Mouse (Mus musculus): ENCODE measurements around the gene Il3. TPM values are rescaled to one million over a fixed set of nuclear protein-coding genes. Genes with fewer than 3 reads are reported as not detected.

Gene Il3
- polyA plus RNA-seq, 1 experiment from 2014 or later = not detected

DNA sequence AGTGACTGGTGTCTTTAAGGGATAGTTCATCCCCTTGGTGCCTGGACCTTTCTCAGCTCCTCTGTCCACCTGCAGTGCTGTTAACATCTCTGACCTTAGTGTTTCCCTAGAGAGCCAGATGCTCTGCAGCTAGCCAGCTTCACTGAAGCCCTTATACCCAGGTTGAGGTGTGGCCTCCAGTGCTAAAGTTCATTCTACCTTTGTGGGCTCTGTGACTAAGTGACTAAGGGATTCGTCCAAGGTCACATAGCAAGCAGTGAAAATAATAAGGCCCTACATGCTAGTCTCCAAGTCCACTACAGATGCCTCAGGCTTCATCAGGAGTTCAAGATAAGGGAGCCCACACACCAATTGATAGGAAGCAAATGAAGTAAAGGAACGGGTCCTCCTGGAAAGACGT, 24.6 kb downstream of the Il3 start:
- H3K4me3 ChIP-seq = no peak overlapping the region
- H3K27me3 ChIP-seq = no peaks in the 10 kb centered on the region
- no peak overlapping the region for H3K27ac ChIP-seq
- H3K36me3 ChIP-seq = no peaks in the 10 kb centered on the region
- WGBS = 85% methylated on average over 3 of the region's 3 CpGs
- H3K9ac ChIP-seq = no peak overlapping the region
- no peaks in the 10 kb centered on the region for H3K9me3 ChIP-seq (replicated peaks)
- H3K4me2 ChIP-seq = no peak overlapping the region
- no peak for ATAC-seq (replicated peaks; ENCODE audit: insufficient number of reproducible peaks, insufficient read depth, low FRiP score, low read depth)
- H3K4me1 ChIP-seq (replicated peaks) = no peaks in the 10 kb centered on the region; the same call in 1 of the 2 replicates

DNA sequence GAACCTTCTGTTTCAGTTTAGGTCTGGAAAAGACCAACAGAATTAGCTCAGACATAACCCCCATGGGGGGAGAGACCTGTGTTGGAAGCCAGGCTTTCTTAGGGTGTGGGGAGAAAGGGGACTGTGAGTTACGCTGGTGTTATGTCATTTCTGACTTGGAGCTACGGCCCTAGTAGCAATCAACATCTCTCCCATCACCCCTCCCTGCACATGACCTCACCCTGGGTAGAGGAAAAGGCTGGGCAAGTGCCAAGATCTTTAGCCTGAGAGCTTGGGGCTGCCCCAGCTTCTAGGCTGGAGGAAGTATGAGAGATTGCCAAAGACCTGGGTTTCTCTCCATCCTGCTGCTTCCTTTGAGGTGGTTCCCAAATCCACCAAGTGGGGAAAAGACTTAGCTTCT, 30.1 kb downstream of the Il3 start:
- ATAC-seq (replicated peaks; ENCODE audit: insufficient number of reproducible peaks, insufficient read depth, low FRiP score, low read depth) = no peak
- Histone ChIP-seq H3K4me2 (no peak overlapping the region), H3K9ac (no peak overlapping the region), H3K27me3 (no peaks in the 10 kb centered on the region), H3K9me3 (replicated peaks) (no peaks in the 10 kb centered on the region), H3K36me3 (no peaks in the 10 kb centered on the region), H3K4me1 (replicated peaks) (peaks cover 8% of the 10 kb centered on the region), H3K27ac (no peak overlapping the region), H3K4me3 (no peak overlapping the region)
- 16% methylated on average over 2 of the region's 2 CpGs for WGBS

DNA sequence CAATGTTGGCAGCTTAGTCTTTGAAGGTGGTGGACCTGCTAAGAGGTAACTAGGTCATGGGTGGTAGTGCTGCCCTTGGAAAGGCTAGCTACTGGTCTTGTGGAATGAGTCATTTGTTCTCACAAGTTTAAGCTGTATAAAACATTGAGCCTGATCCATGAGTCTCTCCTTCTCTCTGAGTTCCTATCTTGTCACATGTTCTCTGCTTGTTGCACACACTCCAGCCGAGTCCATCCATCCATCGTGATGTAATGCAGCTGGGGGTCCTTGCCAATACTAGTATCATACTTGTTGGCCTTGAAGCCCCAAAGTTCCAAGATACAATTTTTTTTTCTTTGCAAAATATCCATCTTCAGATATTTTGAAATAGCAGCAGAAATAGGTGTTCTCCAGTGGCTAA, 39.6 kb downstream of the Il3 start:
- Histone ChIP-seq H3K27ac (no peak overlapping the region), H3K4me1 (replicated peaks) (no peaks in the 10 kb centered on the region)

DNA sequence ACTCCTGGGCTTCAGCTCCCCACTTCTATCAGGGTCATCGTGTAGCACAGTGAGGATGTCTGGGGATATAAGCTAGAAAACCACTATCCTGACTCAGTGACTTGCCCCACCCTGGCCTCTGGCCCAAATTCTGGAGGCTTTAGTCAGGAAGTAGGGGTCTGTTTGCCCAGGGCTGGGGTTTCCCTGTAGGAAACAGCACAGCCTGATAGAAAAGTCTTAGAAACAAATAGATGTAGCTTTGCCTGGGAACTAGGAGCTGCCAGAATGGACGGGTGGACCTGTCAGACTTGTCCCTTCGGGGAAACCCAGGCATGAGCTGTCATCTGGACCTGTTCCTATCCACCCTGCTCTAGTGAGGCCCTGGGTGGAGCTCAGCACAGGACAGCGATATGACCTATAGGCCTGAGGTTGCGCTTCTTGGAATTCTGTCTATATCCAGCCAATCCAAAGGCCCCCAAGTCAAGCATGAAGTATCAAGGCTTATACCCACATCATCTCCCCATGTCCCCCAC, 42.5 kb downstream of the Il3 start:
- Histone ChIP-seq H3K9ac (no peak overlapping the region), H3K27ac (no peak overlapping the region), H3K36me3 (no peaks in the 10 kb centered on the region), H3K9me3 (replicated peaks) (no peaks in the 10 kb centered on the region), H3K27me3 (no peaks in the 10 kb centered on the region), H3K4me2 (no peak overlapping the region), H3K4me1 (replicated peaks) (no peaks in the 10 kb centered on the region), H3K4me3 (no peak overlapping the region)
- ATAC-seq (replicated peaks; ENCODE audit: insufficient number of reproducible peaks, insufficient read depth, low FRiP score, low read depth) = no peak
- WGBS = 78% methylated on average over 5 of the region's 5 CpGs

More for the DNA sequence above, 39.6 kb downstream of the Il3 start:
- 88% methylated on average over 2 of the region's 2 CpGs for WGBS
- no peaks in the 10 kb centered on the region for H3K9me3 ChIP-seq (replicated peaks)
- ATAC-seq (replicated peaks; ENCODE audit: insufficient number of reproducible peaks, insufficient read depth, low FRiP score, low read depth) = no peak
- H3K9ac ChIP-seq = no peak overlapping the region
- no peaks in the 10 kb centered on the region for H3K27me3 ChIP-seq
- no peak overlapping the region for H3K4me3 ChIP-seq
- no peak overlapping the region for H3K4me2 ChIP-seq
- H3K36me3 ChIP-seq = no peaks in the 10 kb centered on the region

DNA sequence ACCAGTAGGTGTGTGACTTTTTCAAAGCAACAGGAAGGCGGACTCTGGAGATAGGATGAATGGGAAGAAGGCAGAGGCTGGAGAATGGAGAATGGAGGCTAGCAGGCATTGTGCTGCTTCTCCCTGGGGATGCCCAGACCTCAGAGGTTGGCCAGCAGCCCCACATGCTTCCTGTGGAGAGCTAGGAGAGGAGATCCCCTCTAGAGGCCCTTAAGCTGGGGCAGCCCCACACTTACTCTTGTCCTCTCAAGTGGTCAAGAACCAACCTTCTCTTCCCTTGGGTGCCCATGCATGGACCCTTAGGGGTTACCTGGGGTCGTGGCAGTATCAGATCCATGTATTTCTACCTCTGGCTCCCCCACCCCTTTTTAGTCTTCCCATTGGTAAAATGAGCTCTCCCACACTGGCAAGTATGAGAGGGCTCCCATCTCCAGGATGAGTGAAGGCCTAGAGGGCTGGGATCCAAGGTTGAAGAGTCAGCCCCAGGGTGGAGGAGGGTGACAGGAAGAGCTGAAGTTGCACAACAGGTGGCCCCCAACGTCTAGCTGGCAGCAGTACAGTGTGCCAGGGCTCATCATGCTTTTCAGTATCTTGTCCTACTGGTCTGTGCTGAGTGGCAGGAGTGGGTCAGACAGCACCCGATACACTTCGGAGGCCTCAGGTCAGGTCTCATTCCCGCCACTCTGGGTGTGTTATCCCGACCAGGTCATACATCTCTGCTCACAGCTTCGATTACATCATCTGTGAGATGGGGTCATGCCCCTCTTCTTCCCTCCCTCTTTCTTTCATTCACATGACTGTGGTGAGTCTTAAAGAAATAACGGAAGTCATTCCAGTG, 43.2 kb downstream of the Il3 start:
- H3K36me3 ChIP-seq = no peaks in the 10 kb centered on the region
- WGBS = 76% methylated on average over 9 of the region's 9 CpGs
- no peaks in the 10 kb centered on the region for H3K9me3 ChIP-seq (replicated peaks)
- H3K4me3 ChIP-seq = no peak overlapping the region
- no peak overlapping the region for H3K4me2 ChIP-seq
- H3K27me3 ChIP-seq = no peaks in the 10 kb centered on the region
- ATAC-seq (replicated peaks; ENCODE audit: insufficient number of reproducible peaks, insufficient read depth, low FRiP score, low read depth) = no peak
- H3K9ac ChIP-seq = no peak overlapping the region
- no peak overlapping the region for H3K27ac ChIP-seq
- no peaks in the 10 kb centered on the region for H3K4me1 ChIP-seq (replicated peaks)

DNA sequence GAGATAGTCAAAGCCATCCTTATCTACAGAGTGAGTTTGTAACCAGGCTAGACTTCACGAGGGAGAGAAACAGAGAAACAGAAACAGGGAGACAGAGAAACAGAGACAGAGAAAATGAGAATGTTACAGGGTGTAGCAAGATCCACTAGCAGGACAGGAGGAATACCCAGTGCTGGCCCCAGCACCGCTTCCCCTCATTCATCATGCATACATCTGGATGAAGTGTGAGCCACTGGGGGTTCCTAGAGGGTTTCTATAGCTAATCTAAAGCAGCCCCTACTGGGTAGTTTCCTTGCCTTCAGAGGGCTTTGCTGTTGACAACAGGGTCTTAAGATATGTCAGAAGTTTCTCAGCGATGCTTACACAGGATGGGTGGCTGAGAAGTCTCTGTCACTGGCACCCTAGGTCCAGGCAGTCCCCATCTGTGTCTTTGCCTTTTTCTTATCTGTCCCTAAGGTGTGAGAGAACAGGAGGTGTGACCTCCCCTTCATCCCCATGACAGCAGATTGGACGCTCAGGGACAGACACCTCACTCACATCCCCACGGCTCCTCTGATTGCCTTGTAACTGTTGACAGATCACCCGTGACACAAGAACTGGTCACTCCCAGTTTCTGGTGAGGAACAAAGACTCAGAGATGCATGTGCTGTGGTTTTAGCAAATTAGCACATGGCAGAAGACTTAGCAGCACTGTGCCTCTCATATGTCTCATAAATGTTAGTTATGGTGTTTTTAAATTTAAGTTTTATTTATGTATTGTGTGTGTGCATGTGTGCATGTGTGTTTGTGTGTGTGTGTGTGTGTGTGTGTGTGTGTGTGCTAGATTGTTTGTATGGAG, 47.0 kb downstream of the Il3 start:
- Histone ChIP-seq H3K36me3 (no peaks in the 10 kb centered on the region), H3K4me1 (replicated peaks) (no peaks in the 10 kb centered on the region), H3K27me3 (no peaks in the 10 kb centered on the region), H3K4me2 (no peak overlapping the region), H3K9ac (no peak overlapping the region), H3K9me3 (replicated peaks) (no peaks in the 10 kb centered on the region), H3K27ac (no peak overlapping the region), H3K4me3 (no peak overlapping the region)
- ATAC-seq (replicated peaks; ENCODE audit: insufficient number of reproducible peaks, insufficient read depth, low FRiP score, low read depth) = no peak
- WGBS = 15% methylated on average over 6 of the region's 6 CpGs

DNA sequence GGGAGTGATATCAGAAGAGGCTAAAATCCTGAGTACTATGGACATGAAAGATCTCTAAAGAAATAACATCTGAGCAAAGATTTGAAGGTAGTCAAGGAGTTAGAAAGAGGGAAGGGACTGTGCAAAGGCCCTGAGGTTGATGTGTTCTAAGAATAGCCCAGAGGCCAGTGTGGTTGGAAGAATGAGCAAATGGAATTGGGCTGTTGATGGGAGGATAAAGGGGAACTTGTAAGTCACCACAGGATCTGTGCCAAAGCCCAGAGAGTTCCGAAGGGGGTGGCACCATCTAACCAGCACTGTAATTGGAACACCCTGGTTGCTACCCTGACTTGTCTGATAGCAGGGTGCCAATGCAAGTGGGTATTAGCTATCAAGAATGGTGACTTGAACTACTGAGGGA, 47.9 kb downstream of the Il3 start:
- no peak overlapping the region for H3K4me2 ChIP-seq
- no peaks in the 10 kb centered on the region for H3K9me3 ChIP-seq (replicated peaks)
- H3K27me3 ChIP-seq = no peaks in the 10 kb centered on the region
- 69% methylated on average over 1 of the region's 1 CpGs for WGBS
- no peaks in the 10 kb centered on the region for H3K36me3 ChIP-seq
- no peak overlapping the region for H3K9ac ChIP-seq
- ATAC-seq (replicated peaks; ENCODE audit: insufficient number of reproducible peaks, insufficient read depth, low FRiP score, low read depth) = no peak
- no peak overlapping the region for H3K27ac ChIP-seq
- no peak overlapping the region for H3K4me3 ChIP-seq
- H3K4me1 ChIP-seq (replicated peaks) = no peaks in the 10 kb centered on the region

DNA sequence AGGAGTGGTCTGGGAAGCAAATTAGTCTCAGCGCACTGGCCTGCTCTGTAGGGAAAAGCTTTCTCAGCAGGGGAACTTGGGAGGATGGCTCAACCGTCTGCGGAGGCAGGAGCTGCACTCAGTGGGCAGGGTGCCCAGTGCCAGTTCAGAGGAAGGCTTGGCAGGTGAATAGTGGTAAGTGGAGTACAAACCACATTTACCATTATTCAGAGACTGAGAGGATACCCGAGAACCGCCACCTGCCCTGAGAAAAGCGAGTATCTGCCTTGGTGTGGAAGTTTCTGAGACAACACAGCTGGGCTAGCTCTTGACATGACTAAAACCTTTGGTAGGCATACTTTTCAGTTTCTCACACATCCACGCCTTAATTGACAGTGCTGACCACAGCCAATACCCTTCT, 49.7 kb downstream of the Il3 start:
- Histone ChIP-seq H3K4me3 (no peak overlapping the region), H3K9me3 (replicated peaks) (no peaks in the 10 kb centered on the region), H3K9ac (no peak overlapping the region), H3K27me3 (no peaks in the 10 kb centered on the region), H3K4me1 (replicated peaks) (no peaks in the 10 kb centered on the region), H3K27ac (no peak overlapping the region), H3K36me3 (no peaks in the 10 kb centered on the region), H3K4me2 (no peak overlapping the region)
- WGBS = 62% methylated on average over 7 of the region's 7 CpGs
- no peak for ATAC-seq (replicated peaks; ENCODE audit: insufficient number of reproducible peaks, insufficient read depth, low FRiP score, low read depth)

DNA sequence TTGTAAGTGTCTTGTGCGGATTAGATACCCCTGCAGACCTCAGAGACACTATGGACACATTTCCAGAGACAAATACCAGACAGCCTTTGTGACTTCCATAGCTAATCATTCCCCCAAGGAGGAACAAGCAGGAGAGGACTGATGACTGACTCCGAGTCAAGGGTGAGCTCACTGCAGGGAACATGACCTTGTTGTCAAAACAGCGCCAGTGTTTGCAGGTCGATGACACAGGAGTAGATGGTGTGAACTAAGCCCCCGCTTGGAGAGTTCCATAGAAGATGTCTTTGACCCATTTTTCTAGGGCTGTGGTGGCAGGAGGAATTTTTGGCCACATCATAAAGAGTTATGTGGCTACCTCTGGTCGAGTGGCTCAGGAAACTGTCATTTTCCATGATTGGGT, 51.0 kb downstream of the Il3 start:
- Histone ChIP-seq H3K9me3 (replicated peaks) (no peaks in the 10 kb centered on the region), H3K27me3 (no peaks in the 10 kb centered on the region), H3K36me3 (no peaks in the 10 kb centered on the region), H3K4me1 (replicated peaks) (no peaks in the 10 kb centered on the region), H3K9ac (no peak overlapping the region), H3K4me3 (no peak overlapping the region), H3K27ac (no peak overlapping the region), H3K4me2 (no peak overlapping the region)
- WGBS = 68% methylated on average over 6 of the region's 6 CpGs
- ATAC-seq (replicated peaks; ENCODE audit: insufficient number of reproducible peaks, insufficient read depth, low FRiP score, low read depth) = no peak
